In the genomic region with DNA sequence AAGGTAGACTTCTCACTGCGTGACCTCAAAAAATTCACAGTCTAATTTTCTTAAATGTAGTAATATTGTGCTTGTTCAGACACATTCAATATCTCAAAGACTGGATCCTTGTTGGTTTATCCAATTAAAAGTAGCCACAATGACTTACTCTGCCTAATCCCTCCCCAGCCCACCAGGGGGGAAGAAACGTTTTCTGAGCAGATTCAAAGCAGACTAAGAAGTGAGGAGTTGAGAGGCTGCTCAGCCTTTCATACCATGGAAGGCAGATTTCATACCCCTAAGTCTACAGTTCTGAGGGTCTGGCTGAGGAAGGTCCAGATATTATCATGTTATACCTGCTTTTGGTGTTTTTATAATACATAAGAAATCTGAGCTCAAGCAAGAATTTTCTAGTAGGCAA, we compare ENCODE assay signal across 25 mouse cellular contexts.
"Had no signal": no experiment of that assay in that cellular context is flagged by ENCODE, and none has a peak within 500 bp of the region (broad histone marks: within the 10 kb centered on the region; RNA-seq: fewer than 3 reads in every experiment).

No protein-coding gene starts in this region.

- H3K4me2 ChIP-seq: heart, embryonic 11.5 days; heart, embryonic 13.5 days; heart, embryonic 15.5 days; hindbrain, embryonic 13.5 days; hindbrain, embryonic 15.5 days; kidney, embryonic 15.5 days; limb, embryonic 13.5 days; limb, embryonic 15.5 days; liver, embryonic 12.5 days had no signal

- H3K27me3 ChIP-seq: heart, embryonic 13.5 days; heart, embryonic 15.5 days; hindbrain, embryonic 13.5 days; hindbrain, embryonic 15.5 days; kidney, embryonic 15.5 days; limb, embryonic 13.5 days; limb, embryonic 15.5 days; liver, embryonic 12.5 days had no signal

- ATAC-seq: hindbrain, postnatal 0 days; intestine, embryonic 16.5 days; liver, embryonic 12.5 days had no signal

- H3K9ac ChIP-seq: heart, embryonic 13.5 days; heart, embryonic 15.5 days; hindbrain, embryonic 13.5 days; hindbrain, embryonic 15.5 days; kidney, embryonic 15.5 days; limb, embryonic 13.5 days; limb, embryonic 15.5 days; liver, embryonic 12.5 days had no signal

- DNase-seq: gastrocnemius, postnatal 14 days; gastrocnemius, postnatal 36 days; heart, adult 18-20 months; heart, postnatal 14 days; heart, postnatal 36 days; kidney, adult 11 months; kidney, adult 2 months; kidney, adult 9 months; kidney, postnatal 14 days; kidney, postnatal 36 days; layer of hippocampus, adult 9-11 months; layer of hippocampus, postnatal 36 days; left cerebral cortex, postnatal 4 days had no signal

- H3K4me3 ChIP-seq: heart, embryonic 13.5 days; heart, embryonic 15.5 days; hindbrain, embryonic 13.5 days; hindbrain, embryonic 15.5 days; kidney, embryonic 15.5 days; limb, embryonic 13.5 days; limb, embryonic 15.5 days; liver, embryonic 12.5 days had no signal

- H3K36me3 ChIP-seq: heart, embryonic 13.5 days; heart, embryonic 15.5 days; hindbrain, embryonic 13.5 days; hindbrain, embryonic 15.5 days; kidney, embryonic 15.5 days; limb, embryonic 13.5 days; limb, embryonic 15.5 days; liver, embryonic 12.5 days had no signal

- H3K27ac ChIP-seq: heart, embryonic 13.5 days; heart, embryonic 15.5 days; hindbrain, embryonic 13.5 days; hindbrain, embryonic 15.5 days; hindbrain, postnatal 0 days; kidney, embryonic 15.5 days; kidney, postnatal 0 days; limb, embryonic 13.5 days; limb, embryonic 15.5 days; liver, embryonic 12.5 days had no signal

- H3K9me3 ChIP-seq: heart, embryonic 13.5 days; heart, embryonic 15.5 days; hindbrain, embryonic 13.5 days; hindbrain, embryonic 15.5 days; kidney, embryonic 15.5 days; limb, embryonic 13.5 days; limb, embryonic 15.5 days; liver, embryonic 12.5 days had no signal

- H3K4me1 ChIP-seq: heart, embryonic 13.5 days; heart, embryonic 15.5 days; hindbrain, embryonic 13.5 days; hindbrain, embryonic 15.5 days; kidney, embryonic 15.5 days; limb, embryonic 13.5 days; limb, embryonic 15.5 days; liver, embryonic 12.5 days had no signal
